In the genomic region with DNA sequence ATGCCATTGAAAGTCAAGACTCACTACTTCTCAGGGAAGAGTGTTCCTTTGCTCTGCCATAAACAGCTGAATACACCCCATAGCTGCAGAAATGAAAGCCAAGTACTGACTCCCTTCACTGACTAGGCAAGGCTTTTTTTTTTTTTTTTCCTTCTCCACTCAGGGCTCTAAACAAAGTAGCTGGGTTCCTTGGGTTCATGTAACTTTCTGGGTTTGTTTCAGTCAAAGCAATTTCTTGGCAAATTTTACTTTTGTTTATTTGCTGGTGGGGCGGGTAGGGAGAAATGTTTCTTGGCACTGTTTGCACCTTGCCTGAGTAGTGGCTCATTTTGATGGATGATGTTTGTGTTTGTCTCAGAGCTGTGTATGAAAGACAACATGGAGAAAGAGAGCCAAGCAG, we compare ENCODE assay signal across 28 mouse cellular contexts.
"Had no signal": no experiment of that assay in that cellular context is flagged by ENCODE, and none has a peak within 500 bp of the region (broad histone marks: within the 10 kb centered on the region; RNA-seq: fewer than 3 reads in every experiment).

No protein-coding gene starts in this region.

- H3K36me3 ChIP-seq: embryonic facial prominence, embryonic 10.5 days; embryonic facial prominence, embryonic 12.5 days; embryonic facial prominence, embryonic 13.5 days; embryonic facial prominence, embryonic 15.5 days; forebrain, embryonic 10.5 days; forebrain, embryonic 12.5 days; forebrain, embryonic 15.5 days had no signal

- H3K4me3 ChIP-seq: embryonic facial prominence, embryonic 10.5 days; embryonic facial prominence, embryonic 12.5 days; embryonic facial prominence, embryonic 13.5 days; embryonic facial prominence, embryonic 15.5 days; erythroblast, embryonic 14.5 days; forebrain, embryonic 10.5 days; forebrain, embryonic 12.5 days; forebrain, embryonic 13.5 days; forebrain, embryonic 15.5 days; gastrocnemius, adult 2 months; heart, adult 2 months had no signal

- H3K4me1 ChIP-seq: embryonic facial prominence, embryonic 10.5 days; embryonic facial prominence, embryonic 12.5 days; embryonic facial prominence, embryonic 13.5 days; embryonic facial prominence, embryonic 15.5 days; forebrain, embryonic 10.5 days; forebrain, embryonic 12.5 days; forebrain, embryonic 13.5 days; forebrain, embryonic 15.5 days had no signal

- ATAC-seq: forebrain, embryonic 13.5 days; forebrain, embryonic 14.5 days; forebrain, embryonic 15.5 days; forebrain, embryonic 16.5 days; forebrain, postnatal 0 days had no signal

- DNase-seq: cerebellum, adult 8-10 months; cerebellum, adult 9-10 months; cerebellum, adult 9-11 months; cerebellum, postnatal 10 days; cerebellum, postnatal 14 days; cerebellum, postnatal 25 days; cerebellum, postnatal 36 days; embryo, embryonic 11 days; forebrain, postnatal 0 days; gastrocnemius, adult 2 months; gastrocnemius, postnatal 10 days; gastrocnemius, postnatal 14 days; gastrocnemius, postnatal 25 days; gastrocnemius, postnatal 36 days; heart, adult 11 months; heart, adult 18-20 months; heart, adult 2 months had no signal

- H3K9ac ChIP-seq: embryonic facial prominence, embryonic 12.5 days; embryonic facial prominence, embryonic 13.5 days; embryonic facial prominence, embryonic 15.5 days; forebrain, embryonic 12.5 days; forebrain, embryonic 13.5 days; forebrain, embryonic 15.5 days; forebrain, postnatal 0 days had no signal

- H3K9me3 ChIP-seq: embryonic facial prominence, embryonic 10.5 days; embryonic facial prominence, embryonic 12.5 days; embryonic facial prominence, embryonic 13.5 days; embryonic facial prominence, embryonic 15.5 days; forebrain, embryonic 10.5 days; forebrain, embryonic 12.5 days; forebrain, embryonic 13.5 days; forebrain, embryonic 15.5 days had no signal

- H3K4me2 ChIP-seq: embryonic facial prominence, embryonic 12.5 days; embryonic facial prominence, embryonic 13.5 days; embryonic facial prominence, embryonic 15.5 days; forebrain, embryonic 12.5 days; forebrain, embryonic 13.5 days; forebrain, embryonic 15.5 days had no signal

- H3K27ac ChIP-seq: embryonic facial prominence, embryonic 10.5 days; embryonic facial prominence, embryonic 12.5 days; embryonic facial prominence, embryonic 13.5 days; embryonic facial prominence, embryonic 15.5 days; forebrain, embryonic 10.5 days; forebrain, embryonic 12.5 days; forebrain, embryonic 13.5 days; forebrain, embryonic 15.5 days; gastrocnemius, adult 2 months; heart, adult 2 months had no signal

- H3K27me3 ChIP-seq: embryonic facial prominence, embryonic 12.5 days; embryonic facial prominence, embryonic 13.5 days; embryonic facial prominence, embryonic 15.5 days; forebrain, embryonic 12.5 days; forebrain, embryonic 13.5 days; forebrain, embryonic 15.5 days had no signal
